Mouse (Mus musculus) bone marrow macrophage, adult 2 months (primary cell): ENCODE measurements around the gene 6030452D12Rik.

Experiments used
- CTCF ChIP-seq: IDR thresholded peaks from 2 replicates; pipeline ENCODE4 v1.5.1; 2012; ENCODE audit warnings: low read depth, mild to moderate bottlenecking, low read length, moderate library complexity
- POLR2A ChIP-seq: IDR thresholded peaks from 2 replicates; pipeline ENCODE4 v1.6.1; 2012; ENCODE audit warnings: mild to moderate bottlenecking, low read depth, low read length, borderline replicate concordance

DNA sequence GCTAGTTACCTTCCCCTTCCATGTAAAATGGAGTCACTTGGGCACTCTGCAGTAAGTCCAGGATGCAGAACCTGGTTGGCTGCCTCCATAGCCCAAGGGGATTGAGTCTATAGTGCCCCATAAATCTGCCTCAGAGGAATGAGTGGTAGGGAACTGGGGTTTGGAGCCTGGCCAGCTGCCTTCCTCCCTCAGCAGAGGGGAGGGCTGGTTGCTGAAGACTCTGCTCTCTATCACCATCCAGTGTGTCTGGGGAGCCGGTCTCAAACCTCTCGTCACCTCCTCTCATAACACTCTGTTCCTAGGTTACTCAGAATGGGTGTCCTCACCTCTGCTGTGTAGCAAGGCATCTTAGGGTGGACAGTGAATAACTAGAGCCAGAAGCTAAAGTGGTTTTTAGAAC, 16.3 kb downstream of the 6030452D12Rik start:
- TF ChIP-seq POLR2A (no peak), CTCF (no peak)
